Mouse (Mus musculus): ENCODE measurements around the gene Hes6.

Gene Hes6

GRCm38 (mm10) chr1:91405406-91406169, 8.2 kb downstream of the Hes6 start:
- DNase-seq (ENCODE audit: low read depth), result no peak

- peak; percentile 51 for DNase-seq (ENCODE audit: low read depth)
Measured at GRCm38 (mm10) chr1:91404976-91405375, 8.9 kb downstream of the Hes6 start.

GRCm38 (mm10) chr1:91398260-91399062, 15.4 kb downstream of the Hes6 start, which contains the start of gene Ilkap:
TSS of gene Ilkap (minus strand) at chr1:91398815.
- peak; percentile 82 for DNase-seq (ENCODE audit: low read depth)

- no peak for DNase-seq (ENCODE audit: low read depth)
Measured at GRCm38 (mm10) chr1:91397927-91398259, 15.9 kb downstream of the Hes6 start.

- DNase-seq (ENCODE audit: low read depth), result no peak
Measured at GRCm38 (mm10) chr1:91390369-91390768, 23.5 kb downstream of the Hes6 start.

GRCm38 (mm10) chr1:91381091-91381471, 32.8 kb downstream of the Hes6 start:
- no peak for DNase-seq (ENCODE audit: low read depth)

- DNase-seq (ENCODE audit: low read depth), result peak; percentile 84
Measured at GRCm38 (mm10) chr1:91380453-91381090, 33.3 kb downstream of the Hes6 start.

- DNase-seq (ENCODE audit: low read depth), result no peak
Measured at GRCm38 (mm10) chr1:91373414-91373835, 40.4 kb downstream of the Hes6 start.

- no peak for DNase-seq (ENCODE audit: low read depth)
Measured at GRCm38 (mm10) chr1:91370055-91370454, 43.8 kb downstream of the Hes6 start.

- DNase-seq (ENCODE audit: low read depth), result no peak
Measured at GRCm38 (mm10) chr1:91369408-91369807, 44.4 kb downstream of the Hes6 start.

GRCm38 (mm10) chr1:91367295-91367694, 46.5 kb downstream of the Hes6 start:
- no peak for DNase-seq (ENCODE audit: low read depth)

- DNase-seq (ENCODE audit: low read depth), result no peak
Measured at GRCm38 (mm10) chr1:91366215-91367108, 47.4 kb downstream of the Hes6 start, which contains the start of gene Erfe. TSS of gene Erfe (plus strand) at chr1:91366430.

- DNase-seq (ENCODE audit: low read depth), result no peak
Measured at GRCm38 (mm10) chr1:91365816-91366214, 48.0 kb downstream of the Hes6 start.

- DNase-seq (ENCODE audit: low read depth), result no peak
Measured at GRCm38 (mm10) chr1:91364822-91365644, 48.8 kb downstream of the Hes6 start.

- peak; percentile 25 for DNase-seq (ENCODE audit: low read depth)
Measured at GRCm38 (mm10) chr1:91362113-91362512, 51.7 kb downstream of the Hes6 start.

Data from 416B (cell line).